Mouse (Mus musculus): ENCODE measurements around the gene Ripk1. TPM values are rescaled to one million over a fixed set of nuclear protein-coding genes. Genes with fewer than 3 reads are reported as not detected.

The Ripk1 gene
- total and polyA plus RNA-seq, 2 experiments from 2014 or later = 4.8 to 6.4 TPM

DNA sequence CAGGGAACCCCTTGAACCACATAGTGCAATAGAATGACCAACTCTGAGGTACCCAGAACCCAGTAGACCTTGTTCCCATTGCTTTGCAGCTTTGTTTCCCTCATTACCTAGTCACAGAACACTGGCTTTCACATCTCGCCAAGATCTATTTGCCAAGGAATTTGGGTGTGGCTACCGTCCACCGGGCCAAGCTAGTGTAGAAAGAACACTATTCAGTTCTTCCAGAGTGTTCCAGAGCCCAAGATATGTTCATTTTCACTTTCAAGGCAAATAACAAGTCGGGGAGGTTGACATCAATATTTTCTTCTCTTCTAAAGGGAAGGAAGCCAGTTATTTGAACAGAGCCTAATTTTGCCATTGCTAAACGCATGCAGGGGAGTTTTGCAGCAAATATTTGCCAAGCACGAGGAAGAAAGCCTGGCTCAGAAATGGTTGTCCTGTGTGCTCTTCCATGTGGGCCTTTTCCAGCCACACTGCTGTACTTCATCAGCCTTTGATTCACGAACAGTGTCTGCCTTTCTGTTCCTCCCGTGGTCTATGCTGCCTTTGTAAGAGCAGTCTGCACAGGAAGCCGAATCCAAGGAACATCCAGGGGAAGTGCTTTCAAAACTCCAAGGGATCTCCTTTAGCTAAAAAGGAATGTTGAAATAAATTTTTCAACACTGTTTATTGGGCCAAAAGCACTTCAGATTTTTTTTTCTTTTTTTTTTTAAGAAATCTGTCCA lies 82.0 kb downstream of the Ripk1 start:
- H3K4me2 ChIP-seq (ENCODE audit: low read depth, low read length) = no peak overlapping the region
- no peak for TF ChIP-seq CTCF (IDR thresholded peaks at IDR 0.05; ENCODE audit: low read depth)
- no peaks in the 10 kb centered on the region for H3K36me3 ChIP-seq (ENCODE audit: insufficient read depth, low read length)
- ATAC-seq (no peak), DNase-seq (ENCODE audit: low spot score) (peak; percentile 34)
- H3K27ac ChIP-seq = peak overlapping the region; percentile 49
- no peaks in the 10 kb centered on the region for H3K27me3 ChIP-seq (ENCODE audit: insufficient read depth, low read length)
- no peak overlapping the region for H3K4me3 ChIP-seq (ENCODE audit: low read length)
- WGBS = 58% methylated on average over 9 of the region's 9 CpGs
- H3K4me1 ChIP-seq (ENCODE audit: insufficient read depth, low read length) = peaks cover 21% of the 10 kb centered on the region
- H3K9ac ChIP-seq (replicated peaks; ENCODE audit: low read length) = no peak overlapping the region
- no peaks in the 10 kb centered on the region for H3K9me3 ChIP-seq (ENCODE audit: low read length)

Other genes with a start within 250 kb of the Ripk1 start
- gene Serpinb6e, start 159.0 kb upstream of the Ripk1 start, total RNA-seq (2014; rRNA removed) = not detected in 2 replicates
- gene Serpinb6e, start 159.0 kb upstream of the Ripk1 start, polyA plus RNA-seq (2015; fragmentation: Nextera tagmentation; extraction: Ambion mirVana) = not detected in 2 replicates
- not detected in 2 replicates for gene Serpinb6c, start 96.7 kb upstream of the Ripk1 start, total RNA-seq (2014; rRNA removed)
- gene Serpinb6c, start 96.7 kb upstream of the Ripk1 start, polyA plus RNA-seq (2015; fragmentation: Nextera tagmentation; extraction: Ambion mirVana) = 0.19 and 0.29 TPM in 2 replicates
- gene Nqo2, start 37.7 kb upstream of the Ripk1 start, total RNA-seq (2014; rRNA removed) = 3.5 and 4.0 TPM in 2 replicates
- gene Nqo2, start 37.7 kb upstream of the Ripk1 start, polyA plus RNA-seq (2015; fragmentation: Nextera tagmentation; extraction: Ambion mirVana) = 9.5 and 10.0 TPM in 2 replicates
- 45.1 and 60.8 TPM in 2 replicates for gene Serpinb6a, start 431 bp downstream of the Ripk1 start, total RNA-seq (2014; rRNA removed)
- gene Serpinb6a, start 431 bp downstream of the Ripk1 start, polyA plus RNA-seq (2015; fragmentation: Nextera tagmentation; extraction: Ambion mirVana) = 50.7 and 52.1 TPM in 2 replicates
- 42.0 and 60.7 TPM in 2 replicates for gene Bphl, start 35.2 kb downstream of the Ripk1 start, total RNA-seq (2014; rRNA removed)
- 50.4 and 57.3 TPM in 2 replicates for gene Bphl, start 35.2 kb downstream of the Ripk1 start, polyA plus RNA-seq (2015; fragmentation: Nextera tagmentation; extraction: Ambion mirVana)
- 6,578 and 6,630 TPM in 2 replicates for gene Tubb2a, start 75.6 kb downstream of the Ripk1 start, total RNA-seq (2014; rRNA removed)
- gene Tubb2a, start 75.6 kb downstream of the Ripk1 start, polyA plus RNA-seq (2015; fragmentation: Nextera tagmentation; extraction: Ambion mirVana) = 3,263 and 3,562 TPM in 2 replicates
- 4,422 and 4,857 TPM in 2 replicates for gene Tubb2b, start 128.1 kb downstream of the Ripk1 start, total RNA-seq (2014; rRNA removed)
- gene Tubb2b, start 128.1 kb downstream of the Ripk1 start, polyA plus RNA-seq (2015; fragmentation: Nextera tagmentation; extraction: Ambion mirVana) = 709 and 787 TPM in 2 replicates
- 41.6 and 75.9 TPM in 2 replicates for gene Psmg4, start 160.6 kb downstream of the Ripk1 start, total RNA-seq (2014; rRNA removed)
- gene Psmg4, start 160.6 kb downstream of the Ripk1 start, polyA plus RNA-seq (2015; fragmentation: Nextera tagmentation; extraction: Ambion mirVana) = 88.5 and 92.0 TPM in 2 replicates